Mouse (Mus musculus): ENCODE measurements around the gene Lcn11.
"Not testable (repeated sequence)": the region's sequence is repeated elsewhere in the genome, so short reads cannot be mapped to it uniquely, and the experiment has no call there.

Gene Lcn11

GRCm38 (mm10) chr2:25776717-25777116 lies at the start of gene Lcn11:
Gene Lcn11 (plus strand): TSS chr2:25777017.
- no peak for TF ChIP-seq GATA4 (IDR thresholded peaks at IDR 0.05; ENCODE audit: insufficient replicate concordance, low read length)

GRCm38 (mm10) chr2:25733199-25733930 lies 43.5 kb upstream of the Lcn11 start:
- TF ChIP-seq GATA4 (IDR thresholded peaks at IDR 0.05; ENCODE audit: insufficient replicate concordance, low read length): no peak

DNA sequence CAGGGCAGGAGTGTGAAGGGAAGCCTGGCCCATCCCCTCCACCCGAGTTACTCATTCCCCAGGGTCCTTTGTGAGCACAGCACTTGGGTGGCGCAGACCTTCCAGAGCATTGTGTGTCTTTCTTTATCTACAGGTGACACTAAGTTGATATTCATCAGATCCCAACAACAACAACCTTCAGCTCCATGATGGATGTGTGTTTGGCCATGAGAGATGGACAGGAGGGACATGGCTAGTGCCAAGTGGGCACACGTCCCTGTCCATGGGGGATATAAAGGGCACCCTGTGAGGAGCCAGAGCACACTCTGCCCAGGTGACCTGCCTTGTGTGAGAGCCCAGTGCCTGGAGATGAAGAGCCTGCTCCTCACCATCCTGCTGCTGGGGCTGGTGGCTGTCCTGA lies 40.1 kb upstream of the Lcn11 start, which contains the start of gene Obp2b:
Obp2b (plus strand) TSS at position 301 of the 400 bp plus-strand sequence.
- TF ChIP-seq GATA4 (IDR thresholded peaks at IDR 0.05; ENCODE audit: insufficient replicate concordance, low read length): not testable (repeated sequence)

DNA sequence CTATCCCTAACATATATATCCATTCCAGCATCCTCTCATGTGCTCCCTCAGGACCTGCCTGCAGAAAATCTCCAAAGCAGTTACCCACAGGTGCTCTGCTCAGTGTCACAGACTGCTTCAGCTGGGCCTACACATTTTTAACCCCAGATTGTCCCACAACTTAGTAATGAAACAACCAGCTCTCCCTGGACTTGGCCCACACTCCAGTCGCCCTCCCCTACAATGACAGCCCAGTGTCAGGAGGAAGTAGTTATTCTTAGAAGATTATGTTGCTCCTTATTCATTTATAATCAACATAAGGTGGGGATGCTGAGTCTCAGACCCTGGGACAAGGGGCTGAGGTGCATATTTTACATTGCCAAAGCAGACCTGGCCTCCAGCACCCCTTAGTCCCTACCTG lies 35.1 kb upstream of the Lcn11 start:
- TF ChIP-seq GATA4 (IDR thresholded peaks at IDR 0.05; ENCODE audit: insufficient replicate concordance, low read length): no peak

GRCm38 (mm10) chr2:25754201-25754600 lies 22.6 kb upstream of the Lcn11 start:
- no peak for TF ChIP-seq GATA4 (IDR thresholded peaks at IDR 0.05; ENCODE audit: insufficient replicate concordance, low read length)

DNA sequence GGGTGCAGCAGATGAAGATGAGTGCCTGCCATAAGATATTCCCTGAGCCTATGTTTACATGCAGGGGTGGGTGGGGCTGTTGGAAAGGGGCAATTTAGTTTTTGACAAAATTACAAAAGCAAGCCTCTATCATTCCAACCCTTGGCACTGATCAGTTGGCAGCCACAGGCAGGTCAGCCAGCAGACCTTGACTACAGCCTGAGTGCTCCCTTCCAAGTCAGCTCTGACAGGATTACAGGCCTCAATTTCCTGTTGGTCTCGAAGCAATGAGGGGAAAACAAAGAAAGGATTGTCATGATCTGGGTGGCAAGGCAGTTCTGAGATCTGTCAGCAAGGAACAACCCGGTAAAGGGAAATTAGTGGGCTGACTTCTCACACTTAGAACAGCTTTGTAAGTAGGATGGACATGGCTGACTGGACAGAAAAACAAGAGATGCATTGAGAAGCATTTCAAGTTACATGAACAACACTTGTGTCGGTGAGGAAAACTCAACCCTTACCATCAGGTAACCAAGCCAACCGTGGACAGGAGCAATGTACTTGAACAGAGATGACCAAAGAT lies 18.7 kb upstream of the Lcn11 start:
- TF ChIP-seq GATA4 (IDR thresholded peaks at IDR 0.05; ENCODE audit: insufficient replicate concordance, low read length): no peak

- no peak for TF ChIP-seq GATA4 (IDR thresholded peaks at IDR 0.05; ENCODE audit: insufficient replicate concordance, low read length)
Observed at GRCm38 (mm10) chr2:25765269-25765668, 11.5 kb upstream of the Lcn11 start, which contains the start of gene Lcn3. Gene Lcn3 (plus strand): TSS chr2:25765569.

DNA sequence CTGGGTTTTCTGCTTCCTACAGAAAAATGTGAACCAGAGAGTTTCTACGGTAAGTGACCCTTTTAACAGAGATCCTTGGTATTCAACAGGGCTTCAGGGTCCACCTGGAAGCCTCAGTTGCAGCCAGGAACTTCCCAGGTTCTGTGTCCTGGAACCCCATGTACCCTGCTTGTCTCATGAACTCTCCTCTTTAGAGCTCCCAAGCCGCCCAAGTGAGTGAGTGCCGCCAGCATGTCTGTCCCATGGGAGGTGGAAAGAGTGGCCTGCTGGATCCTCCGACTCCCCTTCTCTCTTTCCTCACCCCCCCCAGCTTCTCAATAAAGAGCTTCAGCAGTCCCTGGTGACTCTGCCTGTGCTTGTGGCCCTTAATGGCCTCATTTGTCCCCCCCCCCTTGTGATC lies 9.1 kb upstream of the Lcn11 start:
- TF ChIP-seq GATA4 (IDR thresholded peaks at IDR 0.05; ENCODE audit: insufficient replicate concordance, low read length): no peak

DNA sequence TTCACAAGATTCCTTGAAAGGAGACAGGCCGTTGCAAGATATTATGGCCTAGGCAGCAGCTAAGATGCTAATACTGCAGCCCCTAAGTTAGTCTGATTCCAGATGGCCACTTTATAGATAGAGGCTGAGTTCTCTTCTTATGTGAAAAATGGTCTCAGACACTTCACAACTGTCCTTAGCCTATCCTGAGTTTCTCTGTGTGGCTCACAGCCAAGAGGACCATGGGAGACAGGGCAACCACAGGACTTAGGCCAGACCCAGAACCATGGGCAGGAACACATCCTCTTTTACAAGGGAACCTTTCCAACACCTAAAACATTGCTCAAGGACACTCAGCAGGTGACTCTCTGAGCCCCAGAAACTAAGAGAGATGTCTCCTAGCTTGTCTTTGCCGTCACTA lies 3.3 kb upstream of the Lcn11 start:
- TF ChIP-seq GATA4 (IDR thresholded peaks at IDR 0.05; ENCODE audit: insufficient replicate concordance, low read length): no peak

DNA sequence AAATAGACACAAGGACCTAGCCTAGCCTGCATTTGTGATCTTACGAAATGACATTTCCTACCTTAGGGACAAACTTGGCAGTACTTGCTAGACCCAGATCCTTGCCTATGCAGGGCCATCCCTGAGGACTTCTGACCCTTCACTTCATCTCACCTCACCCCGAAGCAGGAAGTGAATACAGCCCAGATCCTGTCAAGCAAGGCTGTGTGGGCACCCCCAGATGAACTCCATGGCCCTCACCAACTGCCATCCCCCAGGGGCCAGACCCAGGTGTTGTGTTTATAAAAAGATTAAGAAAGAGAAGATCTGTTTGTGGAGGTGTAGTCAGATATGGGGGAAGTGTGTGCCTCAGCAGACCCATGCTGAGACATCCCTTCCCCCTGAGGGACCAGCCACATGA lies 2.2 kb upstream of the Lcn11 start:
- TF ChIP-seq GATA4 (IDR thresholded peaks at IDR 0.05; ENCODE audit: insufficient replicate concordance, low read length): no peak

GRCm38 (mm10) chr2:25775991-25776390 lies 826 bp upstream of the Lcn11 start:
- no peak for TF ChIP-seq GATA4 (IDR thresholded peaks at IDR 0.05; ENCODE audit: insufficient replicate concordance, low read length)

DNA sequence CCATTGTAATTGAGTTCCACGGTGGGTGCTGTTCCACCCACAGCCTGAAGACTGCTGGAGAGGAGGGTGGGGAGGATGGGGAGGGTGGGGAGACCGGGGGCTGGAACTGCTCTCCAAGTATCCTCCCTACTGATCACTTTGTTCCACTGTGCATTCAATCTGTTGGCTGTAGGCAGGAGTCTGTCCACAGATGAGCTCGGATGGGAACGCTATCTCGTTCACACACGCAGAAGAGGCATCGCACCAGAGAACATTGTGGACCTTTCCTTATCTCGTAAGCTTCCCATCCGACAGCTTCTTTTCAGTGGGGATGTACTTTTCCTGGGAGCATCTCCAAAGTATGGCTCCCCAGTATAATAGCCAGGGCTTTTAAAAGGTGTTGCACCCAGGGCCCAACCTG lies 2.3 kb downstream of the Lcn11 start:
- TF ChIP-seq GATA4 (IDR thresholded peaks at IDR 0.05; ENCODE audit: insufficient replicate concordance, low read length): no peak

DNA sequence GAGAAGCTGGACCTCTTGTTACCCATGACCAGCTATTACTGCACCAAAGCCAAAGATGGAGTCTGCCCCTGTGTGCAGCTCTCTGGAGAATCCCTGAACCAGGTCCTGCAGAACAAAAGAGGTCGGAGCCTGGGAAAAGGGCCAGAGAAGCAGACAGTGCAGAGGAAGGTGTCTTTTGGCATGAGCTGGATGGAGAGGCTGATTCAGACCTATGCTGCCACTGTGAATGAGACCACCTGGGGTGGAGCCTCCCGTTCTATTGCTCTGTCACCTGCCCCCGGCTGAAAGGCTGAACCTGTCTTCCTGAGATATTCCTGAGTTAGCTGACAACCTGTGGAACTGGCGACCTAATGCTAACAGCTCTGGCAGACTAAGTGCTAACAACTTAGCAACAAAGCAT lies 4.1 kb downstream of the Lcn11 start:
- no peak for TF ChIP-seq GATA4 (IDR thresholded peaks at IDR 0.05; ENCODE audit: insufficient replicate concordance, low read length)

DNA sequence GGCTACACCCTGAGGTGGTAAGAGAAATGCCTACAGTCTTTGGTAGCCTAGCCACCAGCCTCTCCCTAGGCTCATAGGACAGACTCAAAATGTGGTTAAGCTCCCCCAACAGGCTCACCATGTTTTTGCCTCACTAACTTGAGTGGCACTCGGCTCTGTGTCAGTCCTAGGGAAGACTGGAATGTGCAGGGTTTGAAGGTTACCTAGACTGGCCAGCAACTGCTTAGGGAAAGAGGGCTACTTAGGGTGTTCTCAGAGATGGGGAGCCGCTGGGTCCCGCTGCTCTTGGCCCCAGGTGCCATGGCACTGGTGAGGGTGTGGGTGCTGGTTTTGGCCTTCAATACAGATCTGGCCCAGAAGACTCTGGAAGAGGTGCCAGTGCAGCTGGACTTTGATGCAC lies 5.1 kb downstream of the Lcn11 start, which contains the start of gene Gm13539:
Gm13539 (plus strand) TSS at position 301 of the 400 bp plus-strand sequence.
- TF ChIP-seq GATA4 (IDR thresholded peaks at IDR 0.05; ENCODE audit: insufficient replicate concordance, low read length): no peak

DNA sequence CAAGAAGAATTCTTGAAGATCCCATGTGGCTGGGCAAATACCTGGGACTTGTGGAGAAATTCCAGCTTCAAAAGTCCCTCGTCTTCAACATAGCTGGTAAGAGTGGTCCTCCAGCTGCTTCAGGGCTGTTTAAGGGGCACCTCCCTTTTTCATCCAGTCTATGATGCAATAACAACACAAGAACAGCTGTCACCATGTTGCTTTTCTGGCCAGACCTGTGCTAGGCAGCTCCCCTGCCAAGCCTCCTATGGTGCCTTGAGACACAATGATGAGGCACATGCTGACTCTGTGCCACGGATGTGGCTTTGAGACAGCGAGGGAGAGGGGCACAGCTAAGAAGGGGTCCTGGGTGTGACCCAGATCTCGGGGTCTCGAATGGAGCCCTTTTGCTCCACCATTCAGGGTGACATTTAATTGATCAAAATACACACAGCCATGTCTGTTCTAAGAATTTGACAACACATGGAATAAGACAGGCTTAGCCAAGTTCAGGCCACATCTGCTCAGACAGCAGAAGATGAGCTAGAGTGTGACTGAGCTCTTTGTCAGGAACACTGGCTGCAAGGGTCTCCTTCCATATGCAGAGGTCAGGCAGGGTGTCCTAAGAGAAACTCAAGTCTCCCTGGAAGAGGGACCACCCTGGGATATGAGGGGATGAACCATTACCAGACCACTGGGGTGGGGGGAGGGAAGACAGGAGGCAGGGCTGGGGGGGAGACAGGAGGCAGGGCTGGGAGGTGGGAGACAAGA lies 8.9 kb downstream of the Lcn11 start:
- TF ChIP-seq GATA4 (IDR thresholded peaks at IDR 0.05; ENCODE audit: insufficient replicate concordance, low read length): no peak

DNA sequence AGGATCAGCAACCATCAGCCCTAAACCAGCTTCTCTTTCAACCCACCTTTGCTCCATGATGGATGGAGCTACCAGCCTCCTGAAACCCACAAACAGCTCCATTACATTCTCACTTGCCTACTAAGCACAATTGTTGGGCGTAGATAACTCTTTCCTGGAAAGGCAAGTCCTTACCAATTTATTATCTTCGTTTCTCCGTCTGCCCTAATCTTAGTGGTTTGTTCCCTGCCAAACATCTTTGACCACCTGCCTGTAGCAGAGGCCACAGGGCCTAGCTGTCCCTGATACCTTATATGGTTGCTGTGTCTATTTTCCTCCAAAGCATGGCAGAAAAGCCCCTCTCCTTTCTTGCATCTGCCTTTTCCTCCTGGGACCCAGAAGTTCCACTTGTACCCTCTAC lies 12.3 kb downstream of the Lcn11 start:
- no peak for TF ChIP-seq GATA4 (IDR thresholded peaks at IDR 0.05; ENCODE audit: insufficient replicate concordance, low read length)

Data from liver, adult (tissue).